In genomic region chr19:5056251-5056650, GRCm38 (mm10) we compare ENCODE assay signal across 9 mouse cellular contexts. TPM values are rescaled to one million over a fixed set of nuclear protein-coding genes. Genes with fewer than 3 reads are reported as not detected.
DNase-seq lines count a peak whose midpoint lies in the region; ATAC-seq and TF ChIP-seq lines count a peak whose summit lies in the region.
"Had no signal": no experiment of that assay in that cellular context is flagged by ENCODE, and none has a peak within 500 bp of the region (broad histone marks: within the 10 kb centered on the region; RNA-seq: fewer than 3 reads in every experiment).

No protein-coding gene starts in this region.

- ATAC-seq in hindbrain, embryonic 14.5 days (ENCODE audit: low FRiP score), result peak; percentile 22; the same call in 1 of the 2 replicates
- no peak for ATAC-seq in megakaryocyte-erythroid progenitor cell, adult 5-6 weeks (replicated peaks; ENCODE audit: low FRiP score, low TSS enrichment, poor library complexity, severe bottlenecking)

- H3K4me1 ChIP-seq in cerebellum, adult 2 months (ENCODE audit: control insufficient read depth, insufficient read depth, low read length), result peaks cover 21% of the 10 kb centered on the region
- 0 out of 2 replicates have a peak, but pooled peaks cover 10% of the 10 kb centered on the region for H3K4me1 ChIP-seq in hindbrain, embryonic 14.5 days (replicated peaks; ENCODE audit: control insufficient read depth, insufficient read depth, low read length)

- H3K27ac ChIP-seq in cerebellum, adult 2 months (ENCODE audit: insufficient read depth, low read length), result no peak overlapping the region
- no peak overlapping the region for H3K27ac ChIP-seq in hindbrain, embryonic 14.5 days

- H3K27me3 ChIP-seq in cerebellum, adult 2 months (ENCODE audit: control insufficient read depth, insufficient read depth, low read length), result no peaks in the 10 kb centered on the region
- peaks cover 28% of the 10 kb centered on the region for H3K27me3 ChIP-seq in hindbrain, embryonic 14.5 days (ENCODE audit: control insufficient read depth, insufficient read depth, low read length)

- H3K36me3 ChIP-seq in hindbrain, embryonic 14.5 days (replicated peaks; ENCODE audit: control insufficient read depth, insufficient read depth), result no peaks in the 10 kb centered on the region

- peak; percentile 58 for TF ChIP-seq CTCF in cerebellum, adult 2 months (IDR thresholded peaks at IDR 0.05; ENCODE audit: borderline replicate concordance, insufficient read depth, low read depth, low read length)

- WGBS in cerebellum, adult 2 months, result 25% methylated on average over 6 of the region's 6 CpGs
- WGBS in hindbrain, embryonic 14.5 days, result 17% methylated on average over 6 of the region's 6 CpGs

- H3K9ac ChIP-seq in hindbrain, embryonic 14.5 days, result no peak overlapping the region

- no peak for TF ChIP-seq POLR2A in cerebellum, adult 2 months (IDR thresholded peaks at IDR 0.05; ENCODE audit: borderline replicate concordance, insufficient read depth, low read length)

- no peak for DNase-seq in cerebellum, adult 2 months
- no peak for DNase-seq in cerebellum, postnatal 36 days
- peak; percentile 72 for DNase-seq in 3T3-L1 (ENCODE audit: low read depth, low spot score)
- peak; percentile 85 for DNase-seq in embryo, embryonic 11 days
- DNase-seq in hindbrain, embryonic 14.5 days (ENCODE audit: low spot score), result peak; percentile 75
- peak; percentile 62 to 72 for DNase-seq in lung, postnatal 4 days
- peak; percentile 56 for DNase-seq in thymus, postnatal 4 days

- H3K4me3 ChIP-seq in cerebellum, adult 2 months (replicated peaks; ENCODE audit: insufficient read depth, low read depth, low read length), result no peak overlapping the region
- no peak overlapping the region for H3K4me3 ChIP-seq in hindbrain, embryonic 14.5 days (replicated peaks; ENCODE audit: low read length)

- H3K4me2 ChIP-seq in hindbrain, embryonic 14.5 days (replicated peaks), result no peak overlapping the region

- no peaks in the 10 kb centered on the region for H3K9me3 ChIP-seq in hindbrain, embryonic 14.5 days (ENCODE audit: control insufficient read depth, low read length)
- H3K9me3 ChIP-seq: G1E had no signal

RNA-seq across cellular contexts. Expression of gene Rin1, which starts 6.0 kb away (rescaled TPM):
- polyA plus RNA-seq in cerebellum, adult 2 months (2012; rRNA removed), result 2.8 and 3.7 TPM in 2 replicates
- 1.1 and 1.4 TPM in 2 replicates for polyA plus RNA-seq in hindbrain, embryonic 14.5 days (2014; fragmentation: Nextera tagmentation; extraction: Ambion mirVana)
- 0.89 and 1.3 TPM in 2 replicates for total RNA-seq in megakaryocyte-erythroid progenitor cell, adult 5-6 weeks (2014; fragmentation: Nextera tagmentation)
- 0.66 TPM in 1 of 2 replicates, not detected in the other for total RNA-seq in megakaryocyte-erythroid progenitor cell, adult 5-6 weeks (2017)

RNA-seq across cellular contexts. Expression of gene Cd248, which starts 11.6 kb away (rescaled TPM):
- 4.5 and 4.9 TPM in 2 replicates for polyA plus RNA-seq in cerebellum, adult 2 months (2012; rRNA removed)
- polyA plus RNA-seq in hindbrain, embryonic 14.5 days (2014; fragmentation: Nextera tagmentation; extraction: Ambion mirVana), result 23.8 and 26.4 TPM in 2 replicates
- total RNA-seq in megakaryocyte-erythroid progenitor cell, adult 5-6 weeks (2014; fragmentation: Nextera tagmentation), result 3.2 and 3.3 TPM in 2 replicates
- 0.27 and 4.1 TPM in 2 replicates for total RNA-seq in megakaryocyte-erythroid progenitor cell, adult 5-6 weeks (2017)
- total RNA-seq: G1E had no signal
- polyA plus RNA-seq: G1E had no signal

RNA-seq across cellular contexts. Expression of gene Brms1, which starts 15.1 kb away (rescaled TPM):
- polyA plus RNA-seq in cerebellum, adult 2 months (2012; rRNA removed), result 17.6 and 20.8 TPM in 2 replicates
- 28.6 and 29.5 TPM in 2 replicates for polyA plus RNA-seq in hindbrain, embryonic 14.5 days (2014; fragmentation: Nextera tagmentation; extraction: Ambion mirVana)
- total RNA-seq in megakaryocyte-erythroid progenitor cell, adult 5-6 weeks (2014; fragmentation: Nextera tagmentation), result 25.3 and 37.1 TPM in 2 replicates
- total RNA-seq in megakaryocyte-erythroid progenitor cell, adult 5-6 weeks (2017), result 30.3 and 36.7 TPM in 2 replicates

RNA-seq across cellular contexts. Expression of gene AC124502.3, which starts 17.6 kb away (rescaled TPM):
- 5.0 and 5.7 TPM in 2 replicates for polyA plus RNA-seq in cerebellum, adult 2 months (2012; rRNA removed)
- polyA plus RNA-seq in hindbrain, embryonic 14.5 days (2014; fragmentation: Nextera tagmentation; extraction: Ambion mirVana), result 1.4 and 1.9 TPM in 2 replicates
- 2.0 and 3.3 TPM in 2 replicates for total RNA-seq in megakaryocyte-erythroid progenitor cell, adult 5-6 weeks (2014; fragmentation: Nextera tagmentation)
- 1.8 and 4.2 TPM in 2 replicates for total RNA-seq in megakaryocyte-erythroid progenitor cell, adult 5-6 weeks (2017)

RNA-seq across cellular contexts. Expression of gene B4gat1, which starts 17.6 kb away (rescaled TPM):
- polyA plus RNA-seq in cerebellum, adult 2 months (2012; rRNA removed), result 104 and 108 TPM in 2 replicates
- 93.7 and 101 TPM in 2 replicates for polyA plus RNA-seq in hindbrain, embryonic 14.5 days (2014; fragmentation: Nextera tagmentation; extraction: Ambion mirVana)
- not detected in 2 replicates for total RNA-seq in megakaryocyte-erythroid progenitor cell, adult 5-6 weeks (2014; fragmentation: Nextera tagmentation)
- total RNA-seq in megakaryocyte-erythroid progenitor cell, adult 5-6 weeks (2017), result 1.5 TPM in 1 of 2 replicates, not detected in the other

Comparison
In these comparisons a context has a peak if more than half of its experiments do, and no peak if none do; other contexts are left out.
1. DNase-seq: peak in 3T3-L1 (single experiment), embryo, embryonic 11 days (single experiment), hindbrain, embryonic 14.5 days (single experiment), lung, postnatal 4 days (2 of 2) and thymus, postnatal 4 days (single experiment); none in cerebellum, adult 2 months (0 of 2) and cerebellum, postnatal 36 days (0 of 2).